Mouse (Mus musculus) testis, adult 2 months (tissue): Measurements from ENCODE around the gene Rtl4.

Experiments
- CTCF ChIP-seq: fragments of 200-500 bp; IDR thresholded peaks from 2 replicates; pipeline ENCODE4 v1.5.1; 2012; ENCODE audit warnings: low read depth, mild to moderate bottlenecking, inconsistent platforms, low read length, moderate library complexity; ENCODE audit not compliant: control insufficient read depth, insufficient read depth, insufficient replicate concordance
- POLR2A ChIP-seq: fragments of 200-500 bp; IDR thresholded peaks from 2 replicates; pipeline ENCODE4 v1.6.1; 2012; ENCODE audit warnings: low read depth, mild to moderate bottlenecking, inconsistent platforms, low read length, moderate library complexity; ENCODE audit not compliant: control insufficient read depth

DNA sequence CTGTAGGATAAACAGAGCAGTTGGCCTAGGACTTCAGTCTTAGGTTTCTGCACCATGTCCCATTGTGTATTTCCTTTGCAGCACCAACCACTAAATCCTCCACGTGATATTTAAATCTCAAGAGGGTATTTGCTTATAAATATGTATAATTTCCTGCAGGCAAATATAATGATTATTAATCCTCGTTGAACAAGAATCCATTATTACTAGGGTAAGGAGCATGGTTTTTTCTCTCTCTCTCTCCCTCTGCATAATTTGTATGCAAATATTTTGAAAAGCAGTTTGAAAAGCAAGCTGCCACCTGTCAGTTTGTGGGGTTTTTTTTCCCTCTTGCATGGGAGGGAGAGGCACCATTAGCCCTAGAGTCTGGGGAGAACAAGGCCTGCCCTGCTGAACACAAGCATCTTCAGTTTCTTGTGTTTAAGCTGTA, 376.8 kb downstream of the Rtl4 start:
- TF ChIP-seq CTCF, result no peak
- TF ChIP-seq POLR2A, result no peak
